Mouse (Mus musculus): ENCODE results near the gene Ctr9.

Gene Ctr9

DNA sequence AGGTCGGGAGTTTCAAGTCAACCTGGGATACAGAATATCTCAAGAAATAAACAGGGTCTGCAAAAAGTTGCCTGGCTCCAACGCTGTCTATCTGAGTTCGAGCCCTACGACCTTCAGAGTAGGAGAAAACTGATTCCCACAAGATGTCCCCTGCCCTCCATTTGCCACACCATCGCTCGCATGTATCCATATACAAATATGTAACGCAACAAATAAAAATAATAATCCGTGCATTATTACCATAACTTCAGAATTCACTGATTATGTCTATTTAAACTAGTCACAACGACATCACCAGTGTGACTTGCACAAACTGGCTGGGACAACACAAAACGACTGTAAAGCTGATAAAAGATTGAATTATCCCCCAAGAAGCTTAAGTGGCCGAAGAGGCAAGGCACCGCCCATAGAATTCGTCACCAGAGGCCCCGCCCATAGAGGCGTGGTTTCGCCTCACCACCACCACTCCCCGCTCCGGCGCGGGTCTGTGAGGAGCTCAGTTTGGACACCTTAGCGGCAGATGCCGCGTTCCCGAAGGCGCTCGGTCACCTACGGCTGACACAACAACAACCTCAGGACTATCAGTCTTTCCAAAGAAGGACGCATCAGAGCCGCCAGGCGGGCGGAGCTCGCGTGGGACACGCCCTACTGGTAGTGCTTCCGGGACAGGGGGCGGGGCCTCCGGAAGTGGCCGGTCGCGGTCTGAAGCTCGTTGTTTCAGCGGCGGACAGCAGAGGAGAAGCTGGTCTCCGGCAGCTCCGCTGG, at the start of gene Ctr9:
Gene Ctr9, plus strand, starts transcription at position 671 of the 765 bp plus-strand sequence.
- peak; percentile 95 for DNase-seq

DNA sequence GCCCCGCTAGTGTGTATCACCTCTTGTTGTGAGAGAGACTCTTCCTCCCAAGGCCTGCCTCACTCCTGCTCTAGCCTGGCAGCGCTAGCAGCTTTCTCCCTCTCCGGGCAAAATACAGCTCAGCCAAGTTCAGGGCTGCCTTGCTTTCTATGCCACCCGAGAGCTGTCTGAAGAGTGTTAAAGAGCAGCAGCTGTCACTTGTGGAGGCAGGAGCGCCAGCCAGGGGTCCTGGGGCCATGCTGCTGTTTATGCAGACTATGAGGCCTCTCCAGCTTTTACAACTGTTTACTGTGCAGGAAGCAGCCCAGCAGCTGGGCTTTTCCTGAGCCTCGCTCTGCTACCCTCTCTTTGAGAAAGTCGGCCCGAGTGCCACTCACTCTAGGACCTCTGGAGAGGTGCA, 47.7 kb upstream of the Ctr9 start:
- peak; percentile 65 for DNase-seq

DNA sequence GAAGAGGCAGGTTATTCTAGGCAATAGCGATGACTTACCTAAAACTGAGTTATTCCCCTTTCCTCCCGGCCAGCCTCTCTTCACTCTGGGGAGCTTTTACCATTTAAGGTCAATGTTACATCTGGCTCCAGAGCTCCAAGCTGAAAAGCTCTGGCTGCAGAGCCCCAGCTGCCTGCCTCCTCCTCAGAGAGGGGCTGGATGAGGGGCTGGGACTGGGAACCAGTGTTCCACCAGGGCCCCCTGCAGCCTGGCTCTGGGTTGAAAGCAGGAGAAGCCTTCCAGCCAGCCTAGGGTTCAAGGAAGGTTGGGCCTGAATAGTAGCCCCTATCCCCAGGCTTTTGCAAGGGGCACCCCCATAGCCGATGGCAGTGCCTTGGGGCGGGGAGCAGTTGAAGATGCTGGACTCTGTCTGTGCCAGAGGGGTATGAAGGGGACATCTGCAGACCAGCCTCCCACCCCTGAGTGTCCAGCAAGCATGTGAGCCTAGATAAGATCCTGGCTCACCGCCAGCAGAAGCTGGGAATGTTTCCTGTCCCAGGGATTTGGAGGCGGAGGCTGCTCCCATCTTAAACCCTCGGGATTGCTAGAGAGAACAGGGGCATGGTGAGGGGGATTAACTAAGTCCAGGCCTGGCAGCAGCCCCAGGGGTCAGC, 46.6 kb upstream of the Ctr9 start, which contains the start of gene Mrvi1:
Gene Mrvi1, minus strand, starts transcription at position 409 of the 653 bp plus-strand sequence.
- DNase-seq: peak; percentile 80

DNA sequence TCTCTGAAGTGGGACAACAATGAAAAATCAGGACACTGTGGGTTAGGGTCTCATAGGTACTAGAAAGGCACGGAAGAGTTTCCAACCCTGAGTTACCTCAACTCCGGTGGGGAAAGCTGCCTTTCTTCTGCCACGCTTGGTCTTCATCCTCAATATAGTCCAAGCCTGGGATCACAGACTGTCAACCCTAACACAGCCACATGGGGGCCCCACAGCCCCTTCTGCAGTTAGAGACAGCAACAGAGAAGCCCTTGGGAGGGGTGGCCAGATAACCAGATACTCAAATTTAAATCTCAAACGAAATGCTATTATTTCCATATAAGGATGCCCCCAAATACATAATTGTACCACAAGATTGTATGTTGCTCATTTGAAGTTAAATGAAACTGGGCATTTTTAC, 46.0 kb upstream of the Ctr9 start:
- DNase-seq: peak; percentile 82

DNA sequence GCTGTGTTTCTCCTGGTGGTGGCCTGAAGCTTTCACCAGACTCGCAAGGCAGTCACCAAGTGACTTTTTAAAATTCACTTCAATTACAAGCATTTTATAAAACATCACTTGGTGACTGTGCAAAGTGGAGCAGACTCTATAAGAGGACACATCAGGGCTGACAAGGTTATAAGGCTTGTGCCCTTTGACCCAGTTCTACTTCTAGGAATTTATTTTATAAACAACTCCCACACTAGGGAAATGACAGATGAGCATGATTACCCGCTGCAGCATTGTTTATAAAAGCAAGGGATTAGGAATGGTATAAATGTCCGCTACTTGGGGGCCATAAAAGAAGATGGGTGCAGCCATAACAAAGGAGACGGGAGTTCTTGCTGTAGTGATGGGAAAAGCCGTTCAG, 45.1 kb upstream of the Ctr9 start:
- DNase-seq: peak; percentile 40

DNA sequence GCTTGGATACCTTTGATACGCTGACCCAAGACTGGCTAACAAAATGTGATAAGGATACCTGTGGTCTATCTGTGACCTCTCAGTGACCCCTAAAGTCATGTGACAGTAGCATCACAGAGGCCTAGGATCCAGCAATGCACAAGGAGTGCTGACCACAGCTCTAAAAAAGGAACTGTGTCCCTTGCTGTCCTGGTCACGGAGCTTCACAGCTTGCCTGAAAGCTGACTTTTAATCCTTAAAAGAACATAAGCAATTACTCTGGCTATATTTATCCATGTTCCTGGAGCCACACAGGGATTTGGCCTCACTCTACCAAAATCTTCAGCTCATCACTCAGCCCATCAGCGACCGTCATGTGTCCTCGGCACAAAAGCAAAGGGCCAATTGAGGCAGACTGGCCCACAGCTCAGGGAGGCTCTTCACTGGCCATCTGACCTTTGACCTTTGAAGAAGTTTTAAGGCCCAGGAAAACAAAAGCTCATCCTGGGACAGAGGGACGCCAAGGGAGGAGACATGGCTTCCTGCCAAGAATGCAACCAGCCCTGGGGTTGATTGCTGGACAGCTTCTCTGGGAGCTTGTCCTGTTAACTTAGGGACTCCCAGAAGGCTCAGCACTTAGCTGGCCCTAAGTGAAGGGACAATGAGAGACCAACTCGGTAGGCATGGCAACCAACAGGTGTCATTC, 43.0 kb upstream of the Ctr9 start:
- DNase-seq: peak; percentile 58

DNA sequence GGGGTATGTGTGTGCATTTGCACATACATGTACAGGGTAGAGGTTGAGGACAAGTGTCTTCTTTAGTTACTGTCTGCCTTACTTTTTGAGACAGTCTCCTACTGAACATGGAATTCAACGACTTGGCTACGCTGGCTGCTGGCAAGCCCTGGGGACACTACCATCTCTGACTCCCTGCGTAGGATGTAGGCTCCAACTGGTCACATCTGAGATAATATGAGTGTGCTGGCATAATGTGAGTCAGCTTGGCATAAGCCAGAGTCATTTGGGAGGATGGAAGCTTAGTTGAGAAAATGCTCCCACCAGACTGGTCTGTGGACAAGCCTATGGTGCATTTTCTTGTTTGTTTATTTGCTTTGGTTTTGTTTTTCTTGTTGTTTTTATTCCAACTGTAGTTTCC, 40.7 kb upstream of the Ctr9 start:
- no peak for DNase-seq

DNA sequence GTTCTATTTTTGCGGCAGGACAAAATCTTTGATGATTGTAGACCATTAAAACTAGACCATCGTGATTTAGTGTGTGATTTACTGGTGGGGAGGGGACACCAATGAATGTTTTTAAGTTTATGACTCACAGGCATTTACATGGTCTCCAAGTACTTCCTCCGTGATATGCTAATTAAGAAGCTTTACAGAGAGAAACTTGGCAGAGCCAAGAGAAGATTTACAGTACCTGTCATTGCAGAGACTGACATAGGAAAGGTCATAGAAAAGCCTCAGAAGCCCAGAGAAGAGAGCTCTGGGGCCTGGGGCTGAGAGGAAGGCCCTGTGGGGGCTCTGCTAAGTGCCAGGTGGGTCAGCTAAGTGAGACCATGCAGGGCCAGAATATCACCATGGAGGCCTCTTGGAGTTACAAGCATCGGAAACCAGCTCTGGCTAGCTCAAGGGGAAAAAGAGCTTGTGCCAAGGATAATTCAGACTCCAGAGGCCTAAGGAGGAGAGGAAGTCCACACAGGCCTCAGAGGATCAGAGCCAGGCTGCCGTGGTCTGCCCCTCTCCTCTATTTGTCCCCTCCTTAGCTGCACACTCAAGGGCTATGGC, 39.4 kb upstream of the Ctr9 start:
- DNase-seq: no peak

DNA sequence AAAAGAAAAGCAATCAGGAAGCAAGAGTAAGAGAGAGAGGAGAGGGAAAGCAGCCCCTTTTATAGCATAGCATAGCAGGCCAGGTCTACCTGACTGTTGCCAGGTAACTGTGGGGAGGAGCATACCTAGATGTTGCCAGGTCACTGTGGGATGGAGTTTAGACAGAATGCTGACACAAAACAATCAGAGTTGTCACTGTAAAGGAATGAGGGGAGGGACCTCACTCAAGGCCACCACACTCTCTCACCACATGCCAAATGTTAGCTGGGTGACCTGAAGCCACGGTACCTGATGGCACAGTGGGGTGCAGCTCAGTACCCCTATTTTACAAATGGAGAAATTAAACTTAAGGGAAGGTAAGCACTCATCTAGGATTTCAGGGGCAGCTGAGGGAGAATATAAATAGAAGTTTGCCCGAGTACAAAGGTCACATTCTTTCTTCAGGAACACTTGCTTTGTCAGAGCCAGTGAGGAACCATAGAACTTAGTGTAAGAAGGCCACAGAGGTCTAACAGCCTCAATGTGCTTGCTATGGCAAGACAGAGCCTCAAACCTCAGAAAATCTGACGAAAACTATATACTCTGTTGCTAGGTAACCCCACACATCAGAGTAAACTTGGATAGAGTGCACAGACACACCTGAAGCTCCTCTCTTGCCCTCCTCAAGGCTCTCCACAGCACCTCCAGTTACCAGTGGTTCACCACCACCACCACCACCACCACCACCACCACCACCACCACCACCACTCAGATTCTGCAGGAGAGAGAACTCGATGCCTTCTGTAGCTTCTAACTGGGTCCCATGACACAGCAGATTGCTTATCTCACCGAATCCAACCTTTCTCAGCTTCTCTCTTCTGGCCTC, 38.2 kb upstream of the Ctr9 start:
- DNase-seq: no peak

DNA sequence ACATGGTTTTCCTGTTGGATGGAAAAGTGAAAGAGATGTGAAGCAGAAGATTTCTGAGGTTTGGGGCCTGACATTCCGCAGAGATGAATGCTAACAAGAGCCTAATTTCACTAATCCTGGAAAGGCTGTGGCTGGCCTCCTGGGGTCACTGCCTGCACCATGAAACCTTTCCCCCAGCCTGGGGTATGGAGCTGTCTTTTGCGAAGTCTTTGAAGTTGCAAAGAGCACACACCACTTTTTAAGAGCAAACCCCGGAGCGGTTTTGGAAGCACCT, 37.6 kb upstream of the Ctr9 start:
- DNase-seq: no peak

DNA sequence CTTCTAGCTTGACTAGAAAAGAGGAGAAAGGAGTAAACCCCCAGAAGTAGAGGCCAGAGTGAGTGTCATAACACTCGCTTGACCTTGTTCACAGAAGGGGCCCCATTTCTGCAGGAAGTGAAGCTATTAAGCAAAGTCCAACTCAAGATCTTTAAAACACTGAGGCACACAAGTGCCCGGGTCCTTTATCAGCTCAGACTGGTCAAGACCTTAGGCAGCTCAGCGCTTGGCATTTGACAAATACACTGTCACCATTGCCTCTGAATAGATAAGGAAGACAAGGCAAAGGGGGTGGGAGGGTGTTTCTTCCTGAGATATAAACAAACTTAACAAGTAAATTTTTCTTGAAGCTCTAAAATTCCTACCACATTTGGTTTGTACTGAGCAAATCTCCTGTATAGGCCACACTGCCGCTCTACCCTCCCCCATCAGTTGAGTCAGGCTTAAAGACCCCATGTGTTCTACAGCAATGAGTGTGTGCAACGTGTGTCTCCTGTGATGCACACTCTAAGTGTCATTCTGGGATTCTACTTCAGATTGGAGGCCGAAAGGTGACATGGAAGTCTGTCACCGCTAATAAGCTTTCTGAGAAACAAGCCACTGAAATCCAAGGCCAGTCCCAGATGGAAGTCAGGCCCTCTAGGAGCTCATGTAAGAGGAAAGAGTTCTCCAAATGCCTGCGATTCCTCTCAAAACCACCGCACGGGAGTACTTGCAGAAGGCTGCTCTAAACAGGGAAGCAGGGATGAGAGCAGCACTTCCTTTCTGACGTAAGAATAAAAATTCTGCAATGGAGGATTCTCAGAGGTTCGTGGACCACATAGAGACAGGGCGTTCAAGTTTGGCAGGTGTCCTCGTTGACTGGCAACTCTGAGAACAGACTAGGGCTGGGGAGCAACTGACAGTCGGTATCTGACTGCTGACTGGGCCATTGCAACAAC, 29.6 kb upstream of the Ctr9 start:
- DNase-seq: no peak

DNA sequence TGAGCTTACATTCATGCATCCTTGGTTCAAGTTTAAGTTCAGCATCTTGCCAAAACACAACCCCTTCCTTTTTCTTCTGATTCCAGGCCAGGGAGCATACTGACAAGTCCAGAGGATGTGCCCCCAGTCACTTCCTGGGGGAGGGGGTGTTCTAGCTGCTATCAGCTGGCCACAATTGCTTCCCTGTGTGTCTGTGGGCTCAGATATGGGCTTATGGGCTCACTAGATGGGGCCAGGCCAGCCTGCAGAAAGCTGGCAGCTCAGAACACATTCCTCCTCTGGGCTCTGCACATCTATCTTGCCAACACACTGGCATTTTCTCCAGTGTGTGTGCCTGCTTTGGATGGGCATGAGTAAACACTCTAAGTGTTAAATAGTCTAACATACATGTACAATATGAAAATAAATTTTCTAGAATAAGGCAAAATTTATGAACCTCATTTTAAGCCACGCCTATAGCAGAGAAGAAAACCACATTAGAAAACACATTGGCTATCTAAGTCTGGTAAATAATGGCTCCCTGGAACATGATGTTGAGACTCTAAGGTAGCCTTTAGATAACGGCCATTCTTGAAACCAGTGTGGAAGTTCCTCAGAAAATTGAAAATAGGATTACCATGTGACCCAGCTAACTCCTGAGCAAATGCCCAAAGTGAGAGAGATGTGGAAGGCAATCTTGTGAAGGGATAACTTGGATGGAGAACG, 24.5 kb upstream of the Ctr9 start:
- no peak for DNase-seq

DNA sequence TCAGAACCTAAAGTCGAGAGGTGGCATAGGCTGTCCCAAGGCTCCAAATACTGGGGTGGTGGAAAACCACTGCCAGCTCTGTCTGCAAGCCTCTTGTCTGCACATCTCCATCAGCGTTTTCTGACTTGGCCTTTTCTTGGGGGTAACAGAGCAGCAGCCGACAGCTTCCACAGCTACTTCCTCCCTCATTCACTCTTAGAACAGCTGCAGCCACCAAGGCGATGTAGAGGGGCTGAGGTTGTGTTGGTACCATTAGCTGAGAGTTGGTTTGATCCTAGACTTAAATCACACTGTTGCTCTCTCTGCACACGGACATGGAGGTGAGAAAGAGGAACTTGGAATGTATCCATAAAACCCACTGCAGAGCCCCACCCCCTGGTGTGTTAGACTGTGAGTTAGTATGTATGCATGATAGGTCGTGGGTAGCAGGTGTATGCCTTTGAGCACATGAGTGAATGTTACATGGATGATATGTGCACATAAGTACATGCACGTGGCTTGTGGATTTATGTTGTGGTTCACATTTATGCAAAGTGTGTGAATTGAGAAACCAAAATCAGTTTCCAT, 14.6 kb upstream of the Ctr9 start:
- DNase-seq: no peak

DNA sequence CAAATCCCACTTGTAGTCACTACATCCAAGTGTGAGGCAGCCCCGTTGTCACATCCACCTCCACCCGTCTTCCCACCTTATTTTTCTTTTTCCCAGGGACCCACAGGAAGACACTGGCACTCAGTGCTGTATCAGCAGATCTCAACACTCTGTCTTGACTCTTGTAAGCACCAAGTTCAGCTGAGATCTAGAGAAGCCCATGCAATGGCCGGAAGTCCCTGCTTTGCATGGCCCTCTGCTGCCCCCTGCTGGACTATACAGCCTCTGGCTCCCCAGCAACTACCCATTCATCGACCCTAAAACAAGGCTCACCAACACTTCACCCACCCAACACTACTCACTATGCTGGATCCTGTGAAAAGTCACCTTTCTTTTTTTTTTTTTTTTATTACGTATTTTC, 13.9 kb upstream of the Ctr9 start:
- peak; percentile 94 for DNase-seq

DNA sequence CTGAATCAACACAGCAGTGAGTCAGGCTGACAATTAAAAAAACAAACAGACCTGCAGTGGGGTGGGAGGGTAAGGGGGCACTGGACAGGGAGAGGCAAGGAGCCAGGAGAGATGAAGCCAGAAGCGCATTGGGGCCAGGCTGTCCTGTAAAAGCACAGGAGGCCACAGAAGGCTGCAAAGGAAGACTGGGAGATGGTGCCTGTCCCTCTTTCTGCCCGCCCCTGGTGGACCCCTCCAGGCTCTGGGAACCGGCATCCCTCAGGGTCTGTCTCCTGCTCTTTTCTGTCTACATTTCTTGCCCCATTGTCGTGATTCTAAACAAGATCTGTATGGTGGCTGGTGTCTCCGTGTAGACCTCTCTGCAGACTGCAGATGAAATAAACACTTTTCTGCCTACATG, 13.0 kb upstream of the Ctr9 start:
- DNase-seq: no peak

DNA sequence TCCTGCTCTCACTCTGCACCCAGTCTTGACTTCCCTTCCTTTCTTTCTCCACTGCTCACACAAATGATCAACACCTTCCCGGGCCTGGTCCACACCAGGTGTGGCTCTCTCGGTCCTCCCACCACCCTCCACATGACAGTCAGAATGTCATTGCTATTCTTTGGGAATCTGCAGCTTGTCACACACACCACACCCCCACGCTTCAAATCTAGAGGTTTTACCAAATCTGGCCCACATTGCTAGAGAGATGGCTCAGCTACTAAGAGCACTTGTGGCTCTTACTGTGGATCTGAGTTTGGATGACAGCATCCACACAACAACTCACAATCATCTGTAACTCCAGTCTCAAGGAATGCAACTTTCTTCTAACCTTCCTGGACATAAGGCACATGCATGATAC, 11.8 kb upstream of the Ctr9 start:
- no peak for DNase-seq

DNA sequence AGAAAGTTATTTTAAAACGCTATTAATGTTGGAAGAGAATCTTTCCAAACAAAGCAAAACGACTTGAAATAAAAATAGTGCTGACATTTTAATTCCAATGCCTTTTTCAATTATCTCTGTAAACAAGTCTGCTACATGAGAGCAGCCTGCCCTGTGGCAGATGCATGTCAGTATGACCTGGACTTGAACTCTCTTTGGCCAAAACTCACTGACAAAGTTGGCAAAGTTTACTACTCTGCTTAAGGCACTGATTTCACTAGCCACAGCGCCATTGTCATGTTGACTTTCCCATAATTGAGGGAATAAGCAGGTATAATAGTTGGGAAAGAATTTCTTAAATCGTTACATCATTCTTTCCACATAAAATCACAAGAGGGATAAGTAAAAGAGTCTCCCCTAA, 7.9 kb upstream of the Ctr9 start:
- DNase-seq: no peak

DNA sequence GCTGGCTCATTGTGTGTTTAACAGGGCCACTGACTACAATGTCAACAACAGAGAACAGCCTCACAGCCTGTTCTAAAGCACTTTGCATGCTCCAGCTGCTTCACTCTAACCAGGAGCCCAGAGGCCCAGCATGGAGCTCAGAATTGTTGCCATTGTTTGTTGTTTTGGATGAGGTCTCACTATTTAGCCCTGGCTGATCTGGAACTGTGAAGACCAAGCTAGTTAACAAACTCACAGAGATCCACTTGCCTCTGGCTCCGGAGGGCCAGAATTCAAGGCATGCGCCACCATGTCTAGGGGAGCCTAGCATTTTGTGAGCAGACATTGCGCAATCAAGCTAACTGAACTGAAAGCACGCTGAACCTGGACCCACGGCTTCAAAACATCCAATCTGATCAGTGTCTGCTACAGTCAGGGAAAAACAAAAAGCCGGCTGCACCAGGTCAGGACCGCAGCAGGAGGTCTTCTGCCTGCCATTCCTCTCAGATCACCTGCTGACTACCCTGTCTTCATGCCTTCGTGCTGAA, 4.6 kb upstream of the Ctr9 start:
- peak; percentile 28 for DNase-seq

DNA sequence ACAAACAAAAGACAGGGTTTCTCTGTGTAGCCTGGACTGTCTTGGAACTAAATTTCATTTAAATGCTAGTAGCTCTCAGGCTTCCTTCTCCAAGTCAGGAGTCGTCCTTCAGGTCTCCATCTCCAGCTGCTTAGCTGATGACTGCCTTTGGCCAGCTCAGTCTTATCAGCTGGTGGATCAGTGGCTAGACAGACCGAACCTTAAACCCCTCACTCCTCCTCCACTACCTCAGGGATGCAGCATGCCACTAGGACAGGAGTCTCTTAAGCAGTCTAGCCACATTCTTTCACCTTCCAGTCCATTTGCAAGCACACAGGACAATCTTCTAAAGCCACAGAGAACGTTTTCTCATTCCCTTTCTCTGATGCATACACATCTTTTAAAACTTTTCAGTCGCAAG, 3.8 kb upstream of the Ctr9 start:
- no peak for DNase-seq

DNA sequence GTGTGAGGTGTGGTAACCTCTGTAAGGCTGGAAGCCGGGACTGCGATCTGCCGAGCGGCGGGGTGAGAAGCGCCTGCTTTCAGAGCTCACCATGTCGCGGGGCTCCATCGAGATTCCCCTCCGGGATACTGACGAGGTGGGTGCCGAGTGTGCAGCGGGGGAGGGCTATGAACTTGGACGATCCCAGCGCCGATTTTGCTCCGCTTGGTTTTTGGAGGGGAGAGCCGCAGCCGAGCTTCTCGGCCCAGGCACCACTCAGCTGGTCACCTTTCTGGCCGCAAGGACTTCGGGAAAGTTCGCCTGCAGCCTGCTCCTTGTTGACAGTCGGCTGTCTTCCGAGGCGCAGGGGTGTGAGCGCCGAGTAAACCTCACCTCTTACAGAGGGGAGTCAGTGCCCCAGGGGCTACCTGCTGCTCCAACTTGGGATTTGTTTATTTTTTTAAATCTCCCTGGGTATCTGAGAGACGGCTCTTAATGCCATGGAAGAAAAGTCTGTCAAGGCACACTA, 349 bp downstream of the Ctr9 start:
- DNase-seq: no peak

Data from lung, postnatal 10 days (tissue).